In the genomic region with DNA sequence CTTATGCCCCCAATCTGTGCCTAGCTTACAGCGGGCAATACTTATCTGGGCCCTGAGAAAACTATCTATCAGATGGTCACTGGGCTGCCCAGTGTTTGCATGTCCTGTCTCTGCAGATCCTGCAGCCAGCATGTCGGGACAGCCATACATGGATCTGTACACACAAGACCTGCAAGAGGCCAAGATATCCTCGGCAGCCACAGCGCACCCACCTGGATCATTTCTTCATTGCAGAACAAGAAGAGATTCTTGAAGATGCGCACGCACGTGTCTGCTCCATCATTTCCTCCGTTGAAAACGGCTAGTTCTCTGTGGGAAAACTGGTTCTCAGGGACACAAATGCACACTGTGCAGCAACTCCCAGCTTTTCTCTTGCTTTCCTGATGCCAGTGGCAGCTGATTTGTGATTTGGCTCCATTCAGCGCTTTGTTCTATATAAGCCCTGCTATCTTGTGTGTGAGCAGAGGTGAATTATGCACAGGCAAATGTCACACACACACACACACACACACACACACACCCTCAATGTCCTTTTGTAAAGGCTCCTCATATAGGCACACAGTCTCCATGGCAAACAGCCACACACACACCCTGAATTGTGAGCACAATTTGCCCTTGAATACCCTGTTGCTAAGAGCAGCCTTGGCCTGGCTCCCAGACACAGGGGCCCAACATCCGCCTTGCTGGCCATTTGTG, we compare ENCODE assay signal across 9 mouse cellular contexts.
DNase-seq lines count a peak whose midpoint lies in the region; ATAC-seq and TF ChIP-seq lines count a peak whose summit lies in the region.
"Had no signal": no experiment of that assay in that cellular context is flagged by ENCODE, and none has a peak within 500 bp of the region (broad histone marks: within the 10 kb centered on the region; RNA-seq: fewer than 3 reads in every experiment).

No protein-coding gene starts in this region.

- H3K9me3 ChIP-seq in forebrain, embryonic 13.5 days (replicated peaks) = no peaks in the 10 kb centered on the region

- no peak overlapping the region for H3K9ac ChIP-seq in forebrain, embryonic 13.5 days

- no peak for TF ChIP-seq POLR2A in kidney, adult 2 months (IDR thresholded peaks at IDR 0.05; ENCODE audit: low read depth, low read length)

- DNase-seq in left cerebral cortex, adult 18-20 months (ENCODE audit: low spot score in 2 of 2) = peak; percentile 8 to 35
- no peak for DNase-seq in left cerebral cortex, adult 11 months (ENCODE audit: low spot score)
- peak; percentile 57 to 64 for DNase-seq in layer of hippocampus, postnatal 36 days
- DNase-seq in right cerebral cortex, postnatal 10 days (ENCODE audit: low spot score in 2 of 2) = peak; percentile 89 to 90
- DNase-seq in yolk sac, embryonic 10.5 days (ENCODE audit: low spot score) = no peak
- no peak for DNase-seq in kidney, adult 2 months

- H3K27ac ChIP-seq in forebrain, embryonic 13.5 days = peak overlapping the region; percentile 85
- H3K27ac ChIP-seq in kidney, adult 2 months (ENCODE audit: insufficient read depth, low read depth, low read length) = no peak overlapping the region
- H3K27ac ChIP-seq: macrophage had no signal

- ATAC-seq in forebrain, embryonic 13.5 days = peak; percentile 88
- no peak for ATAC-seq in megakaryocyte-erythroid progenitor cell, adult 5-6 weeks (replicated peaks; ENCODE audit: low FRiP score, low TSS enrichment, poor library complexity, severe bottlenecking)

- H3K27me3 ChIP-seq in forebrain, embryonic 13.5 days = no peaks in the 10 kb centered on the region
- no peaks in the 10 kb centered on the region for H3K27me3 ChIP-seq in kidney, adult 2 months (replicated peaks; ENCODE audit: control insufficient read depth, insufficient read depth, low read length)

- no peak overlapping the region for H3K4me3 ChIP-seq in forebrain, embryonic 13.5 days
- H3K4me3 ChIP-seq in kidney, adult 2 months (ENCODE audit: insufficient read depth, low read depth, low read length) = no peak overlapping the region

- TF ChIP-seq CTCF in kidney, adult 2 months (conservative IDR thresholded peaks at IDR 0.05; ENCODE audit: insufficient read depth, insufficient read length, low read depth, low read length) = no peak

- 34% methylated on average over 11 of the region's 11 CpGs for WGBS in forebrain, embryonic 13.5 days
- WGBS in kidney, adult 2 months = 85% methylated on average over 11 of the region's 11 CpGs

- peaks cover 33% of the 10 kb centered on the region for H3K4me1 ChIP-seq in forebrain, embryonic 13.5 days
- no peaks in the 10 kb centered on the region for H3K4me1 ChIP-seq in kidney, adult 2 months (ENCODE audit: control insufficient read depth, insufficient read depth, low read length)

- peak overlapping the region; percentile 36 for H3K4me2 ChIP-seq in forebrain, embryonic 13.5 days

- no peaks in the 10 kb centered on the region for H3K36me3 ChIP-seq in forebrain, embryonic 13.5 days (ENCODE audit: poor library complexity, severe bottlenecking)
- H3K36me3 ChIP-seq in kidney, adult 2 months (ENCODE audit: control insufficient read depth, insufficient read depth, low read length) = no peaks in the 10 kb centered on the region

Comparison
In these comparisons a context has a peak if more than half of its experiments do, and no peak if none do; other contexts are left out.
1. DNase-seq: peak in left cerebral cortex, adult 18-20 months (2 of 2), layer of hippocampus, postnatal 36 days (2 of 2) and right cerebral cortex, postnatal 10 days (2 of 2); none in left cerebral cortex, adult 11 months (single experiment), yolk sac, embryonic 10.5 days (single experiment) and kidney, adult 2 months (single experiment).